Mouse (Mus musculus) fibroblast of lung, adult 2 months (primary cell): Measurements from ENCODE around the gene Abtb2.
"Not testable (repeated sequence)": the region's sequence is repeated elsewhere in the genome, so short reads cannot be mapped to it uniquely, and the experiment has no call there.

Experiments used
- DNase-seq: peaks from one replicate; pipeline ENCODE4 v3.0.0-alpha.2; 2011; ENCODE audit warnings: low read depth

Abtb2 gene

GRCm38 (mm10) chr2:103565732-103566422 is at the start of gene Abtb2:
Gene Abtb2 (plus strand): TSS chr2:103566310.
- DNase-seq = peak; percentile 77

- no peak for DNase-seq
Measured at GRCm38 (mm10) chr2:103516472-103516871, 49.6 kb upstream of the Abtb2 start.

GRCm38 (mm10) chr2:103525596-103525995 is 40.5 kb upstream of the Abtb2 start:
- DNase-seq = no peak

- DNase-seq = no peak
Measured at GRCm38 (mm10) chr2:103547132-103547531, 19.0 kb upstream of the Abtb2 start.

GRCm38 (mm10) chr2:103550301-103550700 is 15.8 kb upstream of the Abtb2 start:
- DNase-seq = not testable (repeated sequence)

- DNase-seq = no peak
Measured at GRCm38 (mm10) chr2:103554041-103554440, 12.1 kb upstream of the Abtb2 start.

GRCm38 (mm10) chr2:103556125-103556877 is 9.8 kb upstream of the Abtb2 start:
- DNase-seq = no peak

GRCm38 (mm10) chr2:103560955-103561354 is 5.2 kb upstream of the Abtb2 start:
- no peak for DNase-seq

GRCm38 (mm10) chr2:103564427-103565023 is 1.6 kb upstream of the Abtb2 start:
- DNase-seq = no peak

GRCm38 (mm10) chr2:103565171-103565591 is 929 bp upstream of the Abtb2 start:
- no peak for DNase-seq

GRCm38 (mm10) chr2:103566423-103566712 is 258 bp downstream of the Abtb2 start:
- DNase-seq = no peak

- DNase-seq = no peak
Measured at GRCm38 (mm10) chr2:103566713-103567521, 807 bp downstream of the Abtb2 start.

- DNase-seq = no peak
Measured at GRCm38 (mm10) chr2:103568161-103568560, 2.1 kb downstream of the Abtb2 start.

GRCm38 (mm10) chr2:103569716-103570115 is 3.6 kb downstream of the Abtb2 start:
- no peak for DNase-seq

GRCm38 (mm10) chr2:103572354-103572753 is 6.2 kb downstream of the Abtb2 start:
- DNase-seq = no peak

GRCm38 (mm10) chr2:103576371-103576770 is 10.3 kb downstream of the Abtb2 start:
- DNase-seq = no peak

- DNase-seq = no peak
Measured at GRCm38 (mm10) chr2:103577752-103578662, 11.9 kb downstream of the Abtb2 start.

- no peak for DNase-seq
Measured at GRCm38 (mm10) chr2:103578663-103579213, 12.6 kb downstream of the Abtb2 start.

- DNase-seq = no peak
Measured at GRCm38 (mm10) chr2:103580756-103581155, 14.6 kb downstream of the Abtb2 start.

GRCm38 (mm10) chr2:103581369-103581897 is 15.3 kb downstream of the Abtb2 start:
- DNase-seq = no peak

- no peak for DNase-seq
Measured at GRCm38 (mm10) chr2:103583316-103583715, 17.2 kb downstream of the Abtb2 start.
